In the genomic region with DNA sequence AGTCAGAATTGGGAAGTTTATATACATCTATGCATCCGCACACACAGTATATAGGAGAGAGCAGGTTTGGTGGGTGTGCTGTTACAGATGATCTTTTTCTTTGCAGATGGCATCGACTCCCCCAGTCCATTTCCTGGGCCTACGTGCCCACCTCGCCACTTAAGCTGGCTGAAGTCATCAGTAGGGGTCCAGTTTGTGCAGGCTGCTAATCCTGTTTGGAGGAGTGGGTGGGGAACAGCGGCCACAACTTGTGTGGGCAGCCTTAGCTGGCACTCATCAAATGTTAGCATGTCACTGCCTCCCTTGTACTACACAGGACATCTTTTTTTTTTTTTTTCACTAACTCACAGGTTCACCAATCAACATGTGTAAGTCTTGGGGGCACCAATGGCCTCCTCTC, we compare ENCODE assay signal across 28 mouse cellular contexts. TPM values are rescaled to one million over a fixed set of nuclear protein-coding genes. Genes with fewer than 3 reads are reported as not detected.
DNase-seq lines count a peak whose midpoint lies in the region; ATAC-seq and TF ChIP-seq lines count a peak whose summit lies in the region.
"Had no signal": no experiment of that assay in that cellular context is flagged by ENCODE, and none has a peak within 500 bp of the region (broad histone marks: within the 10 kb centered on the region; RNA-seq: fewer than 3 reads in every experiment).

No protein-coding gene starts in this region.

- intact Hi-C loops in heart, adult 2 months (cut with DNase I): no loop called here

- no peaks in the 10 kb centered on the region for H3K4me1 ChIP-seq in heart, adult 2 months (ENCODE audit: control insufficient read depth, insufficient read depth, low read length)
- H3K4me1 ChIP-seq in midbrain, embryonic 11.5 days (ENCODE audit: control insufficient read depth, insufficient read depth, low read length): peaks cover 31% of the 10 kb centered on the region
- peaks cover 50% of the 10 kb centered on the region for H3K4me1 ChIP-seq in midbrain, embryonic 13.5 days (replicated peaks)
- peaks cover 10% of the 10 kb centered on the region; the same call in 1 of the 2 replicates for H3K4me1 ChIP-seq in stomach, postnatal 0 days (replicated peaks; ENCODE audit: control insufficient read depth, insufficient read depth)

- no peak overlapping the region for H3K27ac ChIP-seq in heart, adult 2 months
- no peak overlapping the region for H3K27ac ChIP-seq in midbrain, embryonic 11.5 days (ENCODE audit: low read depth, low read length)
- no peak overlapping the region for H3K27ac ChIP-seq in midbrain, embryonic 13.5 days
- no peak overlapping the region for H3K27ac ChIP-seq in stomach, postnatal 0 days (replicated peaks)
- H3K27ac ChIP-seq: embryonic facial prominence, embryonic 10.5 days; embryonic facial prominence, embryonic 13.5 days; gastrocnemius, adult 2 months; heart, embryonic 10.5 days; heart, embryonic 13.5 days; hindbrain, embryonic 14.5 days had no signal

- no peak for TF ChIP-seq CTCF in heart, adult 2 months (IDR thresholded peaks at IDR 0.05)
- TF ChIP-seq CTCF in stomach, postnatal 0 days (IDR thresholded peaks at IDR 0.05; ENCODE audit: low read depth): no peak

- peak; percentile 21 for DNase-seq in CD4-positive, CD25-positive, alpha-beta regulatory T cell, adult 2 months (ENCODE audit: low read depth, low spot score)
- peak; percentile 82 for DNase-seq in heart, adult 11 months
- no peak for DNase-seq in heart, adult 2 months
- peak; percentile 83 for DNase-seq in midbrain, embryonic 11.5 days (ENCODE audit: low spot score, missing footprints)
- no peak for DNase-seq in stomach, postnatal 0 days (ENCODE audit: low spot score)
- DNase-seq: adrenal gland, postnatal 10 days; cerebellum, adult 11-12 months; cerebellum, adult 8-10 months; cerebellum, postnatal 10 days; cerebellum, postnatal 36 days; embryo, embryonic 11 days; forebrain, postnatal 0 days; gastrocnemius, adult 2 months; gastrocnemius, postnatal 14 days; heart, adult 18-20 months; heart, postnatal 14 days; heart, postnatal 4 days had no signal

- H3K9me3 ChIP-seq in midbrain, embryonic 11.5 days (ENCODE audit: control insufficient read depth, low read length): no peaks in the 10 kb centered on the region
- no peaks in the 10 kb centered on the region for H3K9me3 ChIP-seq in midbrain, embryonic 13.5 days
- no peaks in the 10 kb centered on the region for H3K9me3 ChIP-seq in stomach, postnatal 0 days (ENCODE audit: control insufficient read depth, low read length)
- H3K9me3 ChIP-seq: embryonic facial prominence, embryonic 10.5 days; embryonic facial prominence, embryonic 13.5 days; heart, embryonic 10.5 days; heart, embryonic 13.5 days had no signal

- H3K4me3 ChIP-seq in heart, adult 2 months: no peak overlapping the region
- no peak overlapping the region for H3K4me3 ChIP-seq in midbrain, embryonic 11.5 days (ENCODE audit: low read depth, low read length)
- no peak overlapping the region for H3K4me3 ChIP-seq in midbrain, embryonic 13.5 days (replicated peaks)
- no peak overlapping the region for H3K4me3 ChIP-seq in stomach, postnatal 0 days (ENCODE audit: low read depth, low read length)
- H3K4me3 ChIP-seq: embryonic facial prominence, embryonic 13.5 days; erythroblast, embryonic 14.5 days; gastrocnemius, adult 2 months had no signal

- no peaks in the 10 kb centered on the region for H3K79me2 ChIP-seq in heart, adult 2 months (replicated peaks; ENCODE audit: control insufficient read depth, insufficient read depth, low read length)

- no peaks in the 10 kb centered on the region for H3K36me3 ChIP-seq in heart, adult 2 months (ENCODE audit: control insufficient read depth, insufficient read depth, low read length)
- H3K36me3 ChIP-seq in midbrain, embryonic 11.5 days (ENCODE audit: control insufficient read depth, insufficient read depth, low read length): no peaks in the 10 kb centered on the region
- H3K36me3 ChIP-seq in midbrain, embryonic 13.5 days: no peaks in the 10 kb centered on the region
- no peaks in the 10 kb centered on the region for H3K36me3 ChIP-seq in stomach, postnatal 0 days (ENCODE audit: control insufficient read depth, insufficient read depth, low read length)
- H3K36me3 ChIP-seq: embryonic facial prominence, embryonic 10.5 days; embryonic facial prominence, embryonic 13.5 days; heart, embryonic 10.5 days; heart, embryonic 13.5 days had no signal

- TF ChIP-seq EP300 in heart, adult 2 months (IDR thresholded peaks at IDR 0.05; ENCODE audit: insufficient read depth, low read depth, low read length): no peak
- no peak for TF ChIP-seq EP300 in stomach, postnatal 0 days (optimal IDR thresholded peaks at IDR 0.05)

- H3K27me3 ChIP-seq in heart, adult 2 months (ENCODE audit: control insufficient read depth, insufficient read depth, low read length): peaks cover 6% of the 10 kb centered on the region
- H3K27me3 ChIP-seq in midbrain, embryonic 11.5 days (ENCODE audit: control insufficient read depth, insufficient read depth, low read length): peaks cover 49% of the 10 kb centered on the region
- peaks cover 75% of the 10 kb centered on the region for H3K27me3 ChIP-seq in midbrain, embryonic 13.5 days
- H3K27me3 ChIP-seq in stomach, postnatal 0 days (ENCODE audit: control insufficient read depth, insufficient read depth, low read length): peaks cover 17% of the 10 kb centered on the region

- ATAC-seq in CD4-positive, CD25-positive, alpha-beta regulatory T cell, adult 4 months: no peak
- no peak for ATAC-seq in midbrain, embryonic 11.5 days (ENCODE audit: low FRiP score)
- ATAC-seq in midbrain, embryonic 13.5 days: no peak
- ATAC-seq in stomach, postnatal 0 days (ENCODE audit: low FRiP score, low TSS enrichment): no peak
- ATAC-seq: activated CD4-positive, CD25-positive, alpha-beta regulatory T cell, adult 4 months; forebrain, embryonic 14.5 days; forebrain, postnatal 0 days had no signal

- 85% methylated on average over 5 of the region's 5 CpGs for WGBS in heart, adult 2 months
- 39% methylated on average over 5 of the region's 5 CpGs for WGBS in midbrain, embryonic 11.5 days
- WGBS in midbrain, embryonic 13.5 days: 41% methylated on average over 5 of the region's 5 CpGs
- WGBS in stomach, postnatal 0 days: 72% methylated on average over 5 of the region's 5 CpGs

- no peak overlapping the region for H3K4me2 ChIP-seq in midbrain, embryonic 11.5 days
- no peak overlapping the region for H3K4me2 ChIP-seq in midbrain, embryonic 13.5 days (replicated peaks)
- no peak overlapping the region for H3K4me2 ChIP-seq in stomach, postnatal 0 days (replicated peaks; ENCODE audit: low read depth)
- H3K4me2 ChIP-seq: embryonic facial prominence, embryonic 13.5 days; hindbrain, embryonic 14.5 days had no signal

- no peak for TF ChIP-seq POLR2A in heart, adult 2 months (IDR thresholded peaks at IDR 0.05; ENCODE audit: insufficient read depth, low read depth, low read length)

- no peak overlapping the region for H3K9ac ChIP-seq in heart, adult 2 months (ENCODE audit: low read depth, low read length)
- no peak overlapping the region for H3K9ac ChIP-seq in midbrain, embryonic 11.5 days (ENCODE audit: low read length)
- H3K9ac ChIP-seq in midbrain, embryonic 13.5 days (replicated peaks): no peak overlapping the region
- no peak overlapping the region for H3K9ac ChIP-seq in stomach, postnatal 0 days (ENCODE audit: low read length)
- H3K9ac ChIP-seq: embryonic facial prominence, embryonic 13.5 days; forebrain, postnatal 0 days; heart, embryonic 13.5 days; hindbrain, embryonic 14.5 days had no signal

RNA-seq across cellular contexts. Expression of a gene that starts 5.5 kb away (rescaled TPM):
- 1 to 10 TPM; 2.2 to 2.3 TPM for polyA plus RNA-seq in CD4-positive, CD25-positive, alpha-beta regulatory T cell, adult 4 months (2017; shearing (Covaris generic))
- total RNA-seq in heart, adult 2 months (2021): 1 to 10 TPM; 5.3 to 6.7 TPM
- polyA plus RNA-seq in heart, adult 2 months (2012; rRNA removed): 0.73 and 1.7 TPM in 2 replicates
- polyA plus RNA-seq in midbrain, embryonic 11.5 days (2014; fragmentation: Nextera tagmentation; extraction: Ambion mirVana): 0.68 and 0.77 TPM in 2 replicates
- 1.4 TPM in 2 replicates for polyA plus RNA-seq in midbrain, embryonic 13.5 days (2015; fragmentation: Nextera tagmentation; extraction: Ambion mirVana)
- polyA plus RNA-seq in stomach, postnatal 0 days (2015; fragmentation: Nextera tagmentation; extraction: Ambion mirVana): 0.34 and 1.5 TPM in 2 replicates
- polyA plus RNA-seq: erythroblast, embryonic 14.5 days; intestine, embryonic 14.5 days had no signal

Comparison
In these comparisons a context has a peak if more than half of its experiments do, and no peak if none do; other contexts are left out.
1. DNase-seq: peak in CD4-positive, CD25-positive, alpha-beta regulatory T cell, adult 2 months (single experiment), heart, adult 11 months (single experiment) and midbrain, embryonic 11.5 days (single experiment); none in heart, adult 2 months (0 of 2) and stomach, postnatal 0 days (single experiment).